Mouse (Mus musculus) kidney, embryonic 14.5 days (tissue): ENCODE measurements around the gene Fbxw9. TPM values are rescaled to one million over a fixed set of nuclear protein-coding genes. Genes with fewer than 3 reads are reported as not detected.

Experiments used
- ATAC-seq: fragments of 200-750 bp; cut with Nextera tagmentation; 2 replicates; pipeline ENCODE4 v1.8.0; 2017; ENCODE audit warnings: moderate number of reproducible peaks, mild to moderate bottlenecking, moderate TSS enrichment, moderate library complexity; ENCODE audit not compliant: low FRiP score, low TSS enrichment
- H3K27ac ChIP-seq: fragments of 300-500 bp; sonication (generic); 2 replicates; pipeline ENCODE4 v1.5.1; 2014; ENCODE audit warnings: low read depth, mild to moderate bottlenecking, low read length, moderate library complexity, mixed read lengths
- H3K27me3 ChIP-seq: fragments of 300-500 bp; sonication (generic); 2 replicates; pipeline ENCODE4 v1.6.1; 2014; ENCODE audit warnings: mild to moderate bottlenecking, low read length; ENCODE audit not compliant: control insufficient read depth, insufficient read depth
- H3K36me3 ChIP-seq: fragments of 300-500 bp; sonication (generic); 2 replicates; pipeline ENCODE4 v1.6.1; 2014; ENCODE audit warnings: low read length, mixed read lengths; ENCODE audit not compliant: control insufficient read depth, insufficient read depth
- H3K4me1 ChIP-seq: fragments of 300-500 bp; sonication (generic); 2 replicates; pipeline ENCODE4 v1.6.1; 2014; ENCODE audit warnings: low read length, mixed read lengths; ENCODE audit not compliant: control insufficient read depth, insufficient read depth
- H3K4me2 ChIP-seq: fragments of 300-500 bp; sonication (generic); replicated peaks from 2 replicates; pipeline ENCODE4 v1.6.1; 2014; ENCODE audit warnings: low read depth, mild to moderate bottlenecking, low read length
- H3K4me3 ChIP-seq: fragments of 300-500 bp; sonication (generic); 2 replicates; pipeline ENCODE4 v1.5.1; 2014; ENCODE audit warnings: mild to moderate bottlenecking, low read length
- H3K9ac ChIP-seq: fragments of 300-500 bp; sonication (generic); 2 replicates; pipeline ENCODE4 v1.6.1; 2014; ENCODE audit warnings: low read depth, mild to moderate bottlenecking, low read length, moderate library complexity
- H3K9me3 ChIP-seq: fragments of 300-500 bp; sonication (generic); 2 replicates; pipeline ENCODE4 v1.6.1; 2016; ENCODE audit warnings: low read length; ENCODE audit not compliant: control insufficient read depth
- WGBS: fragments of 180-500 bp; shearing (Covaris S2); extraction: QIAGEN DNeasy Blood & Tissue Kit; methylation state at CpG from one replicate; pipeline ENCODE4 v1.1.7; 2014; 5-methylcytosine and 5-hydroxymethylcytosine counted together
- polyA plus RNA-seq: library from polyadenylated mRNA; unstranded; fragments of >200 nt; fragmentation: Nextera tagmentation; extraction: Ambion mirVana; gene quantifications from 2 replicates; pipeline ENCODE4 v1.2.1, GENCODE M21; 2014

The Fbxw9 gene
- polyA plus RNA-seq: 24.4 and 29.6 TPM in 2 replicates

GRCm38 (mm10) chr8:85059879-85060616 is at the start of gene Fbxw9:
Gene Fbxw9 (plus strand): TSS chr8:85060055.
- H3K9me3 ChIP-seq: no peaks in the 10 kb centered on the region
- no peaks in the 10 kb centered on the region for H3K27me3 ChIP-seq
- H3K4me3 ChIP-seq: peak within 1 kb of the TSS; percentile 89
- peak; percentile 93 for ATAC-seq
- H3K36me3 ChIP-seq: peaks cover 26% of the 10 kb centered on the region
- H3K4me2 ChIP-seq: peak within 1 kb of the TSS; percentile 91
- H3K9ac ChIP-seq: peak within 1 kb of the TSS; percentile 76
- under 1% methylated on average over 52 of the region's 53 CpGs for WGBS
- H3K4me1 ChIP-seq: peaks cover 6% of the 10 kb centered on the region
- no peak within 1 kb of the TSS for H3K27ac ChIP-seq

- 13% methylated on average over 28 of the region's 28 CpGs for WGBS
- H3K9ac ChIP-seq: no peak overlapping the region
- H3K36me3 ChIP-seq: no peaks in the 10 kb centered on the region
- no peaks in the 10 kb centered on the region for H3K9me3 ChIP-seq
- peaks cover 27% of the 10 kb centered on the region for H3K27me3 ChIP-seq
- no peak overlapping the region for H3K4me2 ChIP-seq
- no peaks in the 10 kb centered on the region for H3K4me1 ChIP-seq
- no peak overlapping the region for H3K27ac ChIP-seq
- peak; percentile 43; the same call in 1 of the 2 replicates for ATAC-seq
- no peak overlapping the region for H3K4me3 ChIP-seq
These were observed 48.6 kb upstream of the Fbxw9 start for GRCm38 (mm10) chr8:85011242-85011641.

- 6% methylated on average over 26 of the region's 26 CpGs for WGBS
- H3K27me3 ChIP-seq: peaks cover 23% of the 10 kb centered on the region
- no peaks in the 10 kb centered on the region for H3K9me3 ChIP-seq
- ATAC-seq: peak; percentile 76
- H3K4me1 ChIP-seq: no peaks in the 10 kb centered on the region
- H3K27ac ChIP-seq: no peak overlapping the region
- peaks cover 10% of the 10 kb centered on the region for H3K36me3 ChIP-seq
- no peak overlapping the region for H3K9ac ChIP-seq
- peak overlapping the region; percentile 40 for H3K4me2 ChIP-seq
- H3K4me3 ChIP-seq: peak overlapping the region; percentile 25
These were observed 46.5 kb upstream of the Fbxw9 start for GRCm38 (mm10) chr8:85013230-85013840.

- peaks cover 18% of the 10 kb centered on the region for H3K27me3 ChIP-seq
- no peak for ATAC-seq
These were observed 45.4 kb upstream of the Fbxw9 start, which contains the start of gene Best2 for GRCm38 (mm10) chr8:85014431-85014830. Gene Best2 (minus strand): TSS chr8:85014531.

GRCm38 (mm10) chr8:85016724-85017123 is 43.1 kb upstream of the Fbxw9 start:
- no peak overlapping the region for H3K4me3 ChIP-seq
- H3K36me3 ChIP-seq: peaks cover 38% of the 10 kb centered on the region
- H3K9ac ChIP-seq: no peak overlapping the region
- no peak overlapping the region for H3K4me2 ChIP-seq
- 71% methylated on average over 10 of the region's 10 CpGs for WGBS
- no peaks in the 10 kb centered on the region for H3K4me1 ChIP-seq
- no peaks in the 10 kb centered on the region for H3K9me3 ChIP-seq
- H3K27ac ChIP-seq: no peak overlapping the region
- peaks cover 7% of the 10 kb centered on the region for H3K27me3 ChIP-seq
- no peak for ATAC-seq

More at GRCm38 (mm10) chr8:85014431-85014830, 45.4 kb upstream of the Fbxw9 start, which contains the start of gene Best2:
- Histone ChIP-seq H3K4me3 (peak within 1 kb of the TSS; percentile 25), H3K36me3 (peaks cover 21% of the 10 kb centered on the region), H3K4me1 (no peaks in the 10 kb centered on the region), H3K4me2 (peak within 1 kb of the TSS; percentile 40), H3K9me3 (no peaks in the 10 kb centered on the region), H3K9ac (no peak within 1 kb of the TSS), H3K27ac (no peak within 1 kb of the TSS)
- 57% methylated on average over 2 of the region's 2 CpGs for WGBS

GRCm38 (mm10) chr8:85017209-85017608 is 42.6 kb upstream of the Fbxw9 start:
- no peak overlapping the region for H3K27ac ChIP-seq
- no peak overlapping the region for H3K4me2 ChIP-seq
- no peaks in the 10 kb centered on the region for H3K9me3 ChIP-seq
- H3K36me3 ChIP-seq: peaks cover 41% of the 10 kb centered on the region
- H3K27me3 ChIP-seq: peaks cover 6% of the 10 kb centered on the region; the same call in 1 of the 2 replicates
- no peak overlapping the region for H3K4me3 ChIP-seq
- 64% methylated on average over 5 of the region's 5 CpGs for WGBS
- no peak overlapping the region for H3K9ac ChIP-seq
- no peak for ATAC-seq
- no peaks in the 10 kb centered on the region for H3K4me1 ChIP-seq

GRCm38 (mm10) chr8:85021514-85022055 is 38.3 kb upstream of the Fbxw9 start:
- H3K4me3 ChIP-seq: no peak overlapping the region
- peaks cover 59% of the 10 kb centered on the region for H3K36me3 ChIP-seq

GRCm38 (mm10) chr8:85023846-85024245 is 36.0 kb upstream of the Fbxw9 start:
- H3K27me3 ChIP-seq: no peaks in the 10 kb centered on the region
- H3K4me1 ChIP-seq: peaks cover 19% of the 10 kb centered on the region
- no peak overlapping the region for H3K9ac ChIP-seq
- H3K4me3 ChIP-seq: peak overlapping the region; percentile 96; the same call in 1 of the 2 replicates
- H3K4me2 ChIP-seq: peak overlapping the region; percentile 94; the same call in 1 of the 2 replicates
- H3K36me3 ChIP-seq: peaks cover 43% of the 10 kb centered on the region
- WGBS: 97% methylated on average over 3 of the region's 3 CpGs
- no peaks in the 10 kb centered on the region for H3K9me3 ChIP-seq
- H3K27ac ChIP-seq: no peak overlapping the region
- no peak for ATAC-seq

More at GRCm38 (mm10) chr8:85021514-85022055, 38.3 kb upstream of the Fbxw9 start:
- Histone ChIP-seq H3K27me3 (no peaks in the 10 kb centered on the region), H3K27ac (no peak overlapping the region), H3K4me2 (no peak overlapping the region), H3K9me3 (no peaks in the 10 kb centered on the region), H3K4me1 (peaks cover 8% of the 10 kb centered on the region), H3K9ac (no peak overlapping the region)
- no peak for ATAC-seq
- WGBS: 96% methylated on average over 3 of the region's 3 CpGs
